Mouse (Mus musculus) gastrocnemius, adult 8-10 months (tissue): ENCODE measurements around the gene 9330161L09Rik. TPM values are rescaled to one million over a fixed set of nuclear protein-coding genes. Genes with fewer than 3 reads are reported as not detected.

Experiments
- DNase-seq, 2 experiments: peaks; one replicate each; pipeline ENCODE4 v3.0.0; 2022; ENCODE audit warnings: low spot score in 2 of 2
- total RNA-seq, 4 experiments: library from RNA; stranded (reverse); gene quantifications; 2 replicates each; pipeline ENCODE4 v1.2.4; 2022

9330161L09Rik gene
- total RNA-seq, 4 experiments from 2014 or later = 0.99 to 1.2 (median 1.2) TPM; not detected in 1

DNA sequence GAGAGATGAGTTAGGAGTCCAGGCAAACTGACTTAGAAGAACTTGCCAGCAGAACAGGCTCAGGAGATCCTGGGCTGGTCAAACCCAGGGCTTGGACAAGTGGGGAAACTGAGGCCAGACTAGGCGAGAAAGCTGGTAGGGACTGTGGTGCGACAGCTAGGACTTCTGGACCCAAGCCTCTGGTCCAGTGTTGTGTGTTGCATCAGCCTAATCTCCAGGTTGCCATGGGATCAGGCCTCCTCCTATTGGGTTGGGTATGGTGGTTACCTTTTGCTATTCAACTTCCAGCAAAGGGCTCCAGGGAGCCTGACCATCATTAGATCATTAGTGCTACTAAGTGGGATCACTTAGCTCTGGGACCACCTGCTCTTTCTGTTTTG is 18.3 kb downstream of the 9330161L09Rik start:
- DNase-seq = no peak

DNA sequence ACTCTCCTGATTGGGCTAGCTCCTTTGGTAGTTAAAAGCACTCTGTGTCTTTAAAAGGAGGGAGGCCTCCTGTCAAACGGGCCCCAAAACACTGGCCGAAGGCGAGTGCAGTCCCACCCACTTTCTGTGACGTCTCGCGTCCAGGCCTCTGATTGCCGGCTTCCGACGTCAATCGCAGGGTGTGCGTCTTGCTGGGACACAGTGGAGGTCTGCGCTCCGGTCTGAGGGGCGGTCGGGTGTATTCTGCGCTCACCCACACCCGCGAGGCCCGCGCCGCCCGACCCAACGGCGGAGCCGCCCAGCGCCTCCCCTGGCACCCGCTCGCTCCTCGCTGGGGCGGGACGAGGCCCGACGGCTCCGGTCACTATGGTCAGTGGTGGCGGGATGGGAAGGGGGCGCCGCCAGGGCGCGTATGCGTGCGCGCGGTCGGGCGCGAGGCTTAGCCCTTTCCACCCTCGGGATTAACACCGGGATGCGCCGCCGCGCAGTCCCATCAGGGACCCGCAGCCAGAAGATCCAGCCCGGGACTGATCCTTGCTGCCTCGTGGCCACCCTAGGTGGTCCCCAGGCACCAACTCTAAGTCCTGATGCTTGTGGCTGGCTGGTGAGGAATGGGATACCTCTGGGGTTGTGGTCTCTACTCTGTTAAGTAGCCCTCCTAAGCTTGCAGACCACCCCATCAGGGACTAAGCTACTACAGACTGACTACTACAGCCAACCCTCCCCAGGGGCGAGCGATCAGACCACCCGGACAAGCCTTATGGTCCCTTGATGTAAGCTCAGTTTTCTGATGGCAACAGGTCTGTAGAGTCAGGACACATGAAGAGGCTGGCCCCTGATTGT is 18.9 kb downstream of the 9330161L09Rik start, which contains the start of gene Otub2:
Otub2 (plus strand) TSS at position 178 of the 843 bp plus-strand sequence.
- peak; percentile 92 to 95 for DNase-seq

DNA sequence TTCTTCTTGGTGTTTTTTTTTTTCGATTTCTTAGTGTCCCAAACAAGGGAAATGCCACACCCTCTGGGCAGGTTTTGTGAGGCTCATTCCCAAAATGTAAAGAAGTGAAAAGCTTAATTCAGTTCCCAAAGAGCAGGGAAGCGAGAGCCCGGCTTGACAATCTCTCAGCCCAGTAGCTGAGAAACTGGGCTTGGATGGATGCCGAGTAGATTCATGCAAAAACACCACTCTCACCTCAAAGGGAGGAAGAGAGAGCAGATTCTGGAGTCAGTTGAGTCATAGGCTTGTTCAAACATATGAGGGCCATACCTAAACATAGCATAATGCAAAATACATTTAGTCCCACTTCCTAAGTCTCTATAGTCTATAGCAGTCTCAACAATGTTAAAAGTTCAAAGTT is 27.4 kb downstream of the 9330161L09Rik start:
- no peak for DNase-seq

DNA sequence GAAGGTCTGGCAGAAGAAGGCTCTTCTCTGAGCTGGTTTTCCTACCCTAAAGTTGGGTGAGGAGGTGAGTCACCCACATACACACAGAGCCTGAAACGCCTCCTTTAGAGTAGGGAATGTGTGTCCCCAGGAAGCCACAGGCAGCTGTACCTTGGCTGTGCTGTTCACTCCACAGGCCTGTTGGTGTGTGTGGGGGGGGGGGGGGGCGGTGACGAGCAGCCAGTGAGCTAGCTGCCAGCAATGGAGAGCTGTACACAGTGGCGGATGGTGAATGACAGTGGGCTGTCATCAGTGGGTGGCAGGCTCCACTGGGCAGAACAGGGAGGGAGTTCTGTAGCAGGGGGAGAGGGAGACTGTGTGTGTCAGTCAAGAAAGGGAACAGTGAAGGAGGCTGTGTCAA is 30.8 kb downstream of the 9330161L09Rik start:
- DNase-seq = no peak

DNA sequence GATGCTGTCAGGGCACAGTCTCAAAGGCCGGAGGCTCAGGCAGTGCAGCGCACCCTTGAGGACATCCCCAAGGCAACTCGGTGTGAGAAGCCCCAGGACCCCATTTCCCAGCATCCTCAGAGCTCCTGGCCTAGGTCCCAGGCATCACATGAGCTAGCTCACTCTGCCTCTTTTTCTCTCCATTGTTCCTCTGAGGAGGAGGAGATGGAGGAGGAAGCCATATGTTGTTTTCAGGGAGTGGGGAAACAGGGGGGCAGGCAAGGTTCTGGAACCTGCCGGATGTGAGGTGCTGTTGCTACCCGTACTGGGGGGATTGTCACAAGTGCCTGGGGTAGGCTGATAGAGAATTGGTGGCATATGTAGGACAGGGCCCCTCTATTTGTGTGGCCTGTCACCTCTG is 31.5 kb downstream of the 9330161L09Rik start:
- DNase-seq = no peak

DNA sequence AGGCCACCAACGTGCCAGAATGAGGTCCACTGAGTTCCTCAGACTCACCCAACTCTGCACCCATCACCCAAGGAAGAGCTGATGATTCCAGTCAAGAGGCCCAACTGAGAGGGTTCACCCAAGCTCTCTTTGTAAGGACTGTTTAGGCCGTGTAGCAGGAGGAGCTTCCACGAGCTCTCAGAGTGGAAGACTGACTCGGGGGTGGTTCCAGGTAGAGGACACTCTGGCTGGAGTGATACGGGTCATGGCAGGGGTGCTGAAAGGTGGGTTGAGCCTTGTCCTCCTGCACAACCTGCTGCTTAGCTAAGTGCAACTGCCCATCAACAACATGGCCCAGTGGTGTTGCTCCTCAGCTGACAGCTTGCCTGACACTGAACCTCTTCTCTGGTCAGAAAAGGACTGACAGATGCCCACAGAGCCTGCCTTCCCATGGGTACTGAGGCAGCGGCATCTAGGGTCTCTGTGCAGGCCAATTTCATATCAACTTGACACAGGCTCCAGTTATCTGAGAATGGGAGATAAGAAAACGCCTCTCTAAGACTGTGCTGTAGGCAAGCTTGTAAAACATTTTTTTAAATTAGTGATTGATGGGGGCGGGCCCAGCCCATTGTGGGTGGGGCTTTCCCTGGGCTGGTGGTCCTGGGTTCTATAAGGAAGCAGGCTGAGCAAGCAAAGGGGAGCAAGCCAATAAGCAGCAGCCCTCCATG is 33.9 kb downstream of the 9330161L09Rik start:
- no peak for DNase-seq

DNA sequence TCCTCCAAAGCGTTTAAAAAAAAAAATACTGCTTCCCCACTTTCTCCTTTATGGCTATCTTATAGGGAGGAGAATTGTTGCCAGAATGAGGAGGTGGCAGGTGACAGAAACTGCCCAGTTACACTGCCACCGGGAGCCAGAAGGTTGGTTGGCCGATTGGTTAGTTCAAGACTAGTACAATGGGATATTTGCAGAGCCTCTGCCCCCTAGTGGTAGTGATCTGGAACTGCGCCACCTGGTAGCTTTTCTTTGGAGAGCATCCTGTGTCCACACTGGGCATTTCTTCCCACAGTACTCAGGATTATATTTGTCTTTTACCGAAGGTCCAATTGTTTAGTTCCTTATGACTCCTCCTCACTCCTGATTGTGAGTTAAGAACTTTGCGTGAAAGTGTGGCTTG is 35.9 kb downstream of the 9330161L09Rik start:
- no peak for DNase-seq

DNA sequence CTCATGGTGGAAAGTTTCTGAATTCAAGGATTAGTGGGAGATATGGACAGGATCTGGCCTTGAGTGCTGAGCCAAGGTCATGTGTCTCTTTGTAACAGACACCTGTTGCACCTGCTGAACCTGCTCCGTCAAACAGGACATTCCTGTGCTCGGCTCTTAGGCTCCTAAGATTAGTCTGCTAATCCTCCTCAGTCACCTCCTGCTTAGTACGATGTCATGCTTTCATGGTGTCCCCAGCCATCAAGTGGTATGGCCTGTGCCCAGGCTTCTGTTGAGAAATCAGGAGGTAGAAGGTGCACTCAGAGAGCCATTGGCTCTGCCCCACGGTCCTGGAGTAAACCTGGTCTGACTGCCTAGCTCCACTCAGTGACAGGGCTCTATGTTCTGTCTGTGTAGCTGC is 36.8 kb downstream of the 9330161L09Rik start:
- no peak for DNase-seq

DNA sequence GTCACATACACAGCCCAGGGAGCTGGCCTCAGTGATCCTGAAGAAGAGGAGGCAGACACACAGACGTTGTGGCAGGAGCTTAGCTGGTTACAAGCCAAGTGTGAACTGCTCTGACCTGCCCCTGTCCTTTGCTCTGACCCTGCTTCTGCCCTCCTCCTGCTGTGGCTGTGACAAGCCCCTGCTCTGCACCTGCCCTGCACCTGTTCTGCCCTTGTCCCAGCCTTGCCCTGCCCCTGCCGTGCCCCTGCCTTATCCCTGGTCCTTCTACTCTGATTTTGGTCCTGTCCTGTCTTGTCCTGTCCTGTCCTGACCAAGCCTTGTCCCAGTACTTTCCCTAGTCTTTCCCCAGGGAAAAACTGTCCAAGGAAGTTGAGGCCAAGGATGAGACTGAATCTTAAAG is 38.8 kb downstream of the 9330161L09Rik start:
- no peak for DNase-seq

DNA sequence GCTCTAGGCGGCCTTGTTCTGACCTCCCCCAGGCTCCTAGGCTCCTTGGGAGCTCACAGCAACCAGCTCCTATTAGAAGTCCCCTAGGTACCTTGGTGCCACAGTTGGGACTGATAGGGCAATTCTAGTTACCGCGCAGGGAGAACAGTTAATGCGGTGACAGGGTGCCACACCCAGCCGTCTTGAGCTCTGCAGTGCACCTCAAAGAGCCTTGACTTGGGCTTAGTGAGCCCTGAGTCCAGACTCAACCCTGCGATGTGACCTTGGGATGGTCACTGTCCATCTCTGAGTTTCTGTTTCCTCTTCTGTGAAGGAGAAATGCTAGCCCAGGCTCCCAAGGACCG is 39.3 kb downstream of the 9330161L09Rik start:
- DNase-seq = no peak

DNA sequence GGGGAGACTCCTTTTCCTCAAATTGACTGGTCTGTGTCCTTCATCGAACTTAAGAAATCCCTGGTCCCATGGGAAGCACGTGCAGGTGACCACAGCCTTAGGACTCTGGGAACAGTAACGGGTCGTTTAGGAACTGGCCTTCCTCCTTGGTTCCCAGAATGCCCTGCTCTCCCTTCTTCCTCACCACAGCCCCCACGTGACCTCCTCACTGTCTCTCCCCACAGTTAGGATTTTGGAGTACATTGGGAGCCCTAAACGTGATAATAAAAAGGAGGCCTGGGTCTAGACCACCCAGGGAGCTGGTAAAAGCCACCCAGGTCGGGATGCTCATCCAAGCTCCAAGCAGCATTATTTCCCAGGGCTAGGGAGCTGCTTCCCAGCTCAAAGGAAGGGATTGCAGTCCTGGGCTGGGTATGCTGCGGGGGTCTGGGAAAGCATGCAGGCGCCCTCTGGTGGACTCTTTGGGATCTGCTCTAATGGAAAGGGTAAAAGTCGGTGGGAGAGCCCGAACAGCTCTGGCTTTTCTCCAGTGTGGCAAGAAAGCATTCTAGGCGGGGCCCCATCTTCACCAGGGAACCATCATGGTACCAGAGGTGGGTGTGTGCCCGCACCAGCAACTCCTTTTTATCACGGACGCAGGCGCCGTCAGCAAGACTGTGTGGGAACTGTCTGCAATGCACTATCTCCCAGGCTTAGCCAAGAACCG is 39.8 kb downstream of the 9330161L09Rik start:
- DNase-seq = peak; percentile 63 to 67

DNA sequence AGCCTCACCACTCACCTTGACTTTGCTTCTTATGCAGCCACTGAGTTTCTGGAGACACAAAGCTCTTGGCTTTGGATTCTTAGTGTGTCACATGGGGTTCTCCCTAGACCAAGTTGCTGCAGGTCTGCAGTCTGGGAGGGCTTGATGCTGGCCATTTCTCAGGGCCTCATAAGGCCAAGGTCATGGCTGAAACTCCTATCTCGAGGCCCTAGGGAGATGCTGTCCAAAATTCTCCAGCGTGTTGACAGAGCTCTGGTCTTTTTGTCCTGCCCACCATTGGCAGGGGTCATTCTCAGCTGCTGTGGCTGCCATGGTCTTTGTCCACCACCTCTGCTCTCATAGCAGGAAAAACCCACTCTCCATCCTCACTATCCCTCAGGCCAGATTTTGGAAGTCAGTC is 40.4 kb downstream of the 9330161L09Rik start:
- no peak for DNase-seq

DNA sequence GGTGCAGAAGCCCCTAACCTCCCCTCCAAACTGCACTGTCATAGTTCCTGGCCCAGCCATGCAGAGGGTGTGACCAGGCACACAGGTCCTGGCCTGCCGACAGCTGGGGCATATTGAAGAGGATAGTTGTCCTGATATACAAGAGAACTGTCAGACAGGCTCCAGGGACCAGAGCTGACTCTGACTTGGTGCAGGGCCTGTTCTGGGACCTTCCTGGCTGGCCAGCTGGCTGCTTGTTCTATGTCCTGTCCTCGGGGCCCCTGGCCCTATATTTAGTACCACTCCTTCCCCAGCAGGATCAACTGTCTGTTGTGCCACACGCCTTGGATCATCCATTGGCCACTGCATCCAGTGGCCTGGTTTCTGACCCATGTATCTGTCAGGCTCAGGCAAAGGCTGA is 45.3 kb downstream of the 9330161L09Rik start:
- DNase-seq = peak; percentile 78 to 87

DNA sequence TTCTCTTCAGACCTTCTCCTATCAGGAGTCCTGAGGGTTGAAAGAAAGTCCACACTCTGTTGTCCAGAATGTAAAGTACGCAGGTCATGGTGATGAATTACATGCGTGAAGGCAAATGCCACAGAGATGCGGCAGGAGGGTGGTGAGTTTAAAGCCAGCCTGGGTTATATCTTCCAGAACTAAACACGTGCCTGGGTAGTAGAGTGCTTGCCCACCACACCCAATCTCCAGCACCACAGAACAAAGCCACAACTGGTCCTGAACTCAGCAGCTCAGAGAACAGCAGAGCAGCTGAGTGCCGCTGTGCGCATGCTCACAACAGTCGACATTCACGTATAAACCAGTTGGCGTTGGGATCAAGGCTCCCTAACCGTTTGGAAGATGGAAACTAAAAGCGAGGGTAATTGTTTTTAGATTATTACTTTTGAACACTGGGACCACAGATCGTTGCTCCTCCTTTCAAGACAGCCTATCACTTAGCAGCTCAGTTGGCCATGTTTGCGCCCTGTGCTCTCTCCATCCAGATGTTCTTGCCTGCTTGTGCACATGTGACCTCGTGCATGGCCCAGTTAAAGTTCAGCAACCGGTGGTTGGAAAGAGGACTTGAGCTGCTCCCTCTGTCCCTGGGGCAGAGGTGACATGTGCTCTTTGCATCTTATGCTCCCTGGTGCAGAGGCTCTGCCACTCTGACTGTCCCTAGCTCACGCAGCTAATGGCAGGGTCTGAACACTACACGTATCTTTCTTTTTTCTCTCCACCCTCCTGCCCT is 45.9 kb downstream of the 9330161L09Rik start:
- peak; percentile 35 to 39 for DNase-seq

DNA sequence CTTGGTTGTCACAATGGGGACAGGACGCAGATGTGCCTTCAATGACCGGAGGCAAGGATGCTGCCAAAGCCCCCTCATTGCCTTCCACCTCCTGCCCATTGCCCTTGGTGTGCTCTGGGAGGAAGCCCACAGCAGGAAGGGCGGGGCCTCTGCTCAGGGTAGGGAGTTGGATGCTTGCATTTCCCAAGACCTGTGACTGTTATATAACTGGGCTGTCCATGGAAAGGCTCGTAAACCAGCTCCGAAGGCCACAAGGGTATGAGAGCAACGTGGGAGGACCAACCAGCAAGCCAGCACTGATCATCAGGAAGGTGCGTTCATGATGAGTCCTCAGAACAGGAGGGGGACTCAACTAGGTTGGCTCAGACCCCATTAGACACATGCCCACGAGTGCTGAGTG is 46.8 kb downstream of the 9330161L09Rik start:
- peak; percentile 43 to 51 for DNase-seq

DNA sequence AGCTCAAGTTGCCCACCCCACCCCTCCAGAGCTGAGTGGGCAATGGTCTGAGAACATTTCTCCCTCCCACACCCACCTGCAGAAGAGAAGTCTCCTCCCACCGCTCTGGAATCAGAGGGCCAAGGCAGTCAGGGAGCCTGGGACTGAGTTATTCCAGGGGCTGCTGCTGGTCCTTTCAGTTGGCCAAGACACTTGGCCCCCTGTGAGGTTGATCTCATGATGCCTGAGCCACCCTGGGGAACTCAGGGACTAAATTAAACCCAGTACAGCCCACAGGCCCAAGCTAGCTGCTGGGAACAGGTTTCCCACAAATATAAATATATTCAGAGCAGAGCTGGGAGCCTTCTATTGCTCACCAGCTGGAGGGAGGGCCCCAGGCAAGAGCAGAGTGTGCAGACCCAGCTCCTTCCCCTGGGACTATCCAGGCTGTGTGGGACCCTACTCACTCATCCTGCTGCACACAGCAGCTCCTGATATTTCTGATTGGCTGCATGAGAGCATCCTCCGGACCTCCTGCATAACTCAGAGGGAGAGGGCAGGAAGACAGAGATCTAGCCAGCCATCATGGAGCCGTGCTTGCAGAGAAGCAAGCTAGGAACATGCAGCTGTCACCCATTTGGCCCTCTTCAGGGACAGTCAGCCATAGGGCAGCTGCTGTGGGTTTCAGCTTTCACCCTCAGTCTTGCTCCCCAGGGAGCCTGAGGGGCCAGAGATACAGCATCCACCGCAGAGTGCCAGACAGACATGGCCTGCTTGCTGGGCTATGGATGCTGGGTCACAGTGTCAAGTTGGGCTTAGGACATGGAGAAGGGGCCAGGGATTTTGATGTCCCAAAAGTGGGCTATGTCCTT is 48.4 kb downstream of the 9330161L09Rik start:
- DNase-seq = peak; percentile 57 to 81

DNA sequence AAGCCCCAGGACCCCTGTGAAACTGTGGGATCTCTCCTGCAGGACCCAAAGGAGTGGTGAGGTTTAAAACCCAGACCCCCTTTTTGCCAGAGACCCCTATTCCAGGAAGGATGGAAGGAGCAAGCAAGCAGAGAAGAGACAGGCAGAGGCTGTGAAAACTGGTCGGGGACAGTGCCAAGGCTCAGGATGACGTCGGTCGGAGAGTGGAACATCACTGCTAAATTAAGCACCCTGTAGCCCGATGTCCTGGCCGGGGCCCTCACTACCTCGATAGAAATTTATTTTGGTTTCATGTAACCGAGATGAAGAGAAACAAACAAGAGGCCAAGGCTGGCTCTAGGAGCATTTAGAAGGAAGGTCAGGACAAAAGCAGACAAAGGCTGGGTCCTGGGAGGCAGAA is 49.4 kb downstream of the 9330161L09Rik start:
- DNase-seq = peak; percentile 74 to 85
